Mouse (Mus musculus) retina, postnatal 7 days (tissue): ENCODE results near the gene Ptpn1.

Experiments
- DNase-seq: peaks from one replicate; pipeline ENCODE4 v3.0.0-alpha.2; 2012; ENCODE audit warnings: low read depth, low spot score

Ptpn1 gene

GRCm38 (mm10) chr2:167921823-167922222, 10.0 kb upstream of the Ptpn1 start:
- DNase-seq: no peak

GRCm38 (mm10) chr2:167924011-167924410, 7.8 kb upstream of the Ptpn1 start:
- no peak for DNase-seq

GRCm38 (mm10) chr2:167924803-167925604, 6.9 kb upstream of the Ptpn1 start:
- DNase-seq: peak; percentile 49

- DNase-seq: no peak
These were observed 5.7 kb upstream of the Ptpn1 start for GRCm38 (mm10) chr2:167925841-167926800.

- DNase-seq: no peak
These were observed 3.8 kb upstream of the Ptpn1 start for GRCm38 (mm10) chr2:167928002-167928526.

GRCm38 (mm10) chr2:167928972-167929371, 2.9 kb upstream of the Ptpn1 start:
- DNase-seq: no peak

- no peak for DNase-seq
These were observed 882 bp upstream of the Ptpn1 start for GRCm38 (mm10) chr2:167930975-167931374.

- DNase-seq: no peak
These were observed 922 bp downstream of the Ptpn1 start for GRCm38 (mm10) chr2:167932727-167933231.

GRCm38 (mm10) chr2:167933397-167933796, 1.5 kb downstream of the Ptpn1 start:
- DNase-seq: no peak

- no peak for DNase-seq
These were observed 4.1 kb downstream of the Ptpn1 start for GRCm38 (mm10) chr2:167935956-167936355.

GRCm38 (mm10) chr2:167938786-167939185, 6.9 kb downstream of the Ptpn1 start:
- no peak for DNase-seq

GRCm38 (mm10) chr2:167939204-167939603, 7.3 kb downstream of the Ptpn1 start:
- DNase-seq: no peak

GRCm38 (mm10) chr2:167939632-167940399, 8.0 kb downstream of the Ptpn1 start:
- no peak for DNase-seq

GRCm38 (mm10) chr2:167940636-167941035, 8.8 kb downstream of the Ptpn1 start:
- DNase-seq: no peak

- DNase-seq: no peak
These were observed 9.5 kb downstream of the Ptpn1 start for GRCm38 (mm10) chr2:167941320-167941719.

- no peak for DNase-seq
These were observed 9.9 kb downstream of the Ptpn1 start for GRCm38 (mm10) chr2:167941745-167942176.

GRCm38 (mm10) chr2:167942199-167942925, 10.5 kb downstream of the Ptpn1 start:
- DNase-seq: no peak

GRCm38 (mm10) chr2:167942926-167943633, 11.2 kb downstream of the Ptpn1 start:
- DNase-seq: no peak

- DNase-seq: no peak
These were observed 12.3 kb downstream of the Ptpn1 start for GRCm38 (mm10) chr2:167944193-167944592.

- no peak for DNase-seq
These were observed 13.6 kb downstream of the Ptpn1 start for GRCm38 (mm10) chr2:167945451-167945850.
